Mouse (Mus musculus) T-helper 1 cell (primary cell): ENCODE results near the gene Yif1b.
"Not testable (repeated sequence)": the region's sequence is repeated elsewhere in the genome, so short reads cannot be mapped to it uniquely, and the experiment has no call there.

ENCODE experiments used
- in situ Hi-C: fragments of 300-600 bp; cut with MboI, MseI; formaldehyde crosslinking; loops from one replicate; pipeline ENCODE4 v1.15.1; 2025; ENCODE audit warnings: high pct_unique_total_duplicates

Gene Yif1b

DNA sequence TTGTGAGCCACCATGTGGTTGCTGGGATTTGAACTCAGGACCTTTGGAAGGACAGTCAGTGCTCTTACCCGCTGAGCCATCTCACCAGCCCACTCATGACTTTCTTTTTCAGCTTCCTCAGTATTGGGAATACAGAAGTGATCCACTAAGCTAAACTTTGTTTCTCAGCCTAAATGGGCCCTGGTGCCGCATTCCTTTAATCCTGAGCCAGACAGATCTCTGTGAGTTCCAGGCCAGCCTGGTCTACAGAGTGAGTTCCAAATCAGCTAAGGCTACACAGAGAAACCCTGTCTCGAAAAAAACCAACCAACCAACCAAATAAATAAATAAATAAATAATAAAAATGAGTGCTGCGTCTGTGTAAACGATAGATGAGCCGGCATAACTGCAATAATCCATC is 533 bp upstream of the Yif1b start:
- in situ Hi-C loops: not testable (repeated sequence)

DNA sequence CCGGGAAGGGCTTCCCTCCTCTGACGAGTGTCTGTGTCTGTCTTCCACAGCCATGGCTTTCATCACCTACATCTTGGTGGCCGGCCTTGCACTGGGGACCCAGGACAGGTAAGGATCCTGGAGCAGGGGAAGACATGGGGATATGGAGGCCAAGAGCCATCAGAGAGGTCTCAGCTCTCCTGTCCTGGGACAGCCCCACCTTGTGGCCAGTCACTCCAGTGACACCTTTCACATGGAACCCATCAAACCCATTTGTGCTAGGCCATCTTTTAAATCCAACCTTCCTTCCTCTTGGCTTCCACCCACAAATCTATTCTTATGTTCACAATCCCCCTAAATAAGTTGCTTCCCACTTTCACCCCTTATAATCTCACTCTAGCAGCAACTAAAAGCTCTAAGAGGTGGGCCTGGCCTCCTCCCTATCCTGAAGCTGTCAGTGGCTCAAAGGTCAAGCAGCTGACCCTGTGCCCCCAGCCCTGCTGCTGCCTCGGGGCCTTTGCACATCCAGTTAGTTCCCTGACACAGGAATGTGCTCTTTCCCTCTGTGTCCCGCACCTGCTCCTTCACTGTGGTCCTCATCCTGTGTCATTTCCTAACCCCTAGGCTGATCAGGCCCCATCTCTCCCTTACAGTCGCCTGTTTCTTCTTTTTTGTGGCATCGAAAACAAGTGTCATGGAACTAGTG is 6.7 kb downstream of the Yif1b start:
- in situ Hi-C loops: no loop called here

GRCm38 (mm10) chr7:29246015-29246414 is 7.9 kb downstream of the Yif1b start:
- in situ Hi-C loops: no loop called here

- in situ Hi-C loops: no loop called here
Measured at GRCm38 (mm10) chr7:29246619-29247313, 8.6 kb downstream of the Yif1b start.

- in situ Hi-C loops: no loop called here
Measured at GRCm38 (mm10) chr7:29247314-29247700, 9.2 kb downstream of the Yif1b start.

- in situ Hi-C loops: no loop called here
Measured at GRCm38 (mm10) chr7:29247706-29248105, 9.6 kb downstream of the Yif1b start.

DNA sequence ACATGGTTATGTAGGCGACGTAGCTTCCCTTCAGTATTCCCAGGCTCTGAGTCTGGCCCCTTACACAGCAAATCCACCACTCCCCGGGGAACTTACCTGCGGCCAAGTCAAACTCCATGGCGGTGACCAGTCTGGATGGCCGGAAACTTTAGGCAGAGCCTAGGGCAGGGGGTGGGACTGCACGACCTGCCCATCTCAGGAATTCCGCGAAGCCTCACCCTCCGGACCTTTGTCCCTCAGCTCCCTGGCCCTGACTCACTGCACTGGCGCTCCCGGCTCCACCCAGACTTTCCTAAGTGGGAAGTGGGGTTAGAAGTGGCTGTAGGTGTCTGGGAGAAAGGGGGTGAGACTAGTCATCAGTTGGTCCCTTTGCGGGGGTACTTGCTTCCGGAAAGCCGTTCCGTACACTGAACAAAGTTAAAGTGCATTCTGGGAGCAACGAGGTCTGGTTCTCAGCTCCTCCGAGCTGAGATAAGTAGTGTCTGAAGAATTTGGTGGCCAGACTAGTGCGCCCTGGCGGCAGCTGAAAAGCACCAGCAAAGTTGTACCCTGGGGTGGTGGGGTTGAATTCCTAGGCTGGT is 10.2 kb downstream of the Yif1b start, which contains the start of gene 2200002D01Rik:
TSS of gene 2200002D01Rik (minus strand) at position 206 of the 581 bp plus-strand sequence.
- in situ Hi-C loops: no loop called here

- in situ Hi-C loops: no loop called here
Measured at GRCm38 (mm10) chr7:29251166-29251565, 13.0 kb downstream of the Yif1b start.

GRCm38 (mm10) chr7:29253842-29254241 is 15.7 kb downstream of the Yif1b start:
- in situ Hi-C loops: no loop called here

GRCm38 (mm10) chr7:29255875-29256274 is 17.7 kb downstream of the Yif1b start:
- in situ Hi-C loops: no loop called here

DNA sequence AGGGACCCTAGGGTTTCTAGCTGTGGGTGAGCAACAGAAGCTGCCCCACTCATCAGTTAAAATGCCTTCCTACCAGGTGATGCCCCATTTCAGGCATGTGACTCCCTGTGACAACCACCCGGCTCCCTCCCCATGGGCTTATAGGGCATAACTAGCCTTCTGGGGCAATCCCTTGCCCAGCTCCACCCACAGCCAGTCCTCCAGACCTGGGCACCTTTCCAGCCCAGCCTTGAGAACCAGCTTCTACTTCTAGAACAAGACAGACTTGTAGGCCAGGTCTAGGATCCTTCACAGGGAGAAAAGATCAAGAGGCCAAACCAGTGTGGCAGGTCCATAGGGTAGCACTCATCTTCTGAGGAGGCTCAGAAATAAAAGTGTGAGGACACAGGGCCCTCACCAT is 19.2 kb downstream of the Yif1b start:
- in situ Hi-C loops: no loop called here

DNA sequence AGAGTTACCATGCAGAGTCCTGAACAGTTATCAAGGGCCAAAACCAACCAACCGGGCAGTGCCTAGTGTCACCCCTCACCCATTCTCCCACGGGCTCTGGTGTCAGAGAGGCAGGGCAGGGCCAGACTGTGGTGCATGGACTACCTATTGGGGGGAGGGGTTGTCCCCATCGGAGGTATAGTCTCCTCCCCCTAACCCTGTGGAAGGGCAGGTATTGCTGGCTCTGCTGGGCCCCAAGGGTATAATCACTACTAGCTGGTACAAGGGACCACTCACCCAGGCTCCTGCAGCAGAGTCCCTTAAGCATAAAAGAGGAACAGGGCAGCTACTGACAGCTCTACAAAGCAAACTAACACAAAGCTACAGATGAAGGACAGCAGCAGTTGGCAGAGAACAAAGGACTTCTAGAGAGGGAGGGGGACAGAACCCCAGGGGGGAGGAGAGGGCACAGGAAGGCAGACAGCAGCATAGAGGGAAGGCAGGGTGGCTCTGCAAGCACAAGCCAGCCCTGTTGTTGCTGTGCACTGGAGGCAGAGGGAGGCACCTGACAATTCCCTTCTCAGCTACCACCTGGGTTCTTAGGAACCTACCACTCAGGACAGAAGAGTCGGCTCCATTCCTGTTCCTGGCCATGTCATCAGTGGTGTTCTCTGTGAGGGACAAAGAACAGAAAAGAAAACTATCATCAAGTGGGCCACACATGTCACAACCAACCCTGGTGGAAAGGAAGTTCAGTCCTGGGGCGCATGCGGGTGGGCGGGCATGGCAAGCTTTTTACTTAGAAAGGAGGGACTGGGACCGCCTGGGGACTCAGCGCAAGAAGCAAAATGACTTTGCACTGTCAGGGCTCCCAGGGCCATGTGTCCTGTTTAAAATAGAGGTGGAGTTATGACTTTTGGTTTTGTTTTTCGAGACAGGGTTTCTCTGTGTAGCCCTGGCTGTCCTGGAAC is 21.9 kb downstream of the Yif1b start:
- in situ Hi-C loops: no loop called here

GRCm38 (mm10) chr7:29262151-29262550 is 24.0 kb downstream of the Yif1b start:
- in situ Hi-C loops: no loop called here

- in situ Hi-C loops: no loop called here
Measured at GRCm38 (mm10) chr7:29263831-29264230, 25.7 kb downstream of the Yif1b start.

DNA sequence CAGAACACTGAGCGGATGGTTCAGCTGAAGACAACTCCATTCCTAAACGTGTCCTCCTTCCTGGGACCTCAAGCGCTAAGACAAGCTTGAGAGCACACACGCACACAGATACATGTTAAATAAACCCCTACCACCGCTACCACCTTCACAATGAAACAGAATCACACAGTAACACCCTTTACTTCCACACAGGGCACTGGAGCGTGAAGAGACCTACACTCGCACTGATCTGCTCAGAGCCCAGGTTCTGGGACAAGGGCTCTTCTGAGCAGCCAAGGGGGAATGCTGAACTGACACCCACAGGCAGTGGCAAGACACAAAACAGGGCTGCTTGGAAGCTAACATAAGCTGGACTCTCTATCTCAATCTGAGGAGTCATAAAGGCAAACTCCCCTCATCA is 27.5 kb downstream of the Yif1b start:
- in situ Hi-C loops: no loop called here

DNA sequence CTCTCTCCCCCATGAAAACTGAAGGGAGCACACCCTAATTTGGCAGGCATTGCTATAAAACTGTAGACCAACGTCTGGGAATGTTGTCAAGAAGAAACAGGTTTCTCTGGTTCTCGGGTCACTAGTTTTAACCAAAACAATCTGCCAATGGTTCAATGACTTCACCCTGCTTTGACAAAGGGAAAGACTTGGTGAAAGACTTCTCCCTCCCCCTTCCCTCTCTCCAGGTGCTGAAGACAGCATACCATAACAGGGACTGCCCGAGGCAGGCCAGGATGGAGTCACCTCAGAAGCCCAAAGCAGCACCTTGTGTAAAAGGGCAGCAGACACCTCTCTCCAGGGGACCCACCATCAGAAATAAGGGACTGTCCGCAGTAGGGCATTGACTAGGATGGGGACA is 28.8 kb downstream of the Yif1b start:
- in situ Hi-C loops: no loop called here

DNA sequence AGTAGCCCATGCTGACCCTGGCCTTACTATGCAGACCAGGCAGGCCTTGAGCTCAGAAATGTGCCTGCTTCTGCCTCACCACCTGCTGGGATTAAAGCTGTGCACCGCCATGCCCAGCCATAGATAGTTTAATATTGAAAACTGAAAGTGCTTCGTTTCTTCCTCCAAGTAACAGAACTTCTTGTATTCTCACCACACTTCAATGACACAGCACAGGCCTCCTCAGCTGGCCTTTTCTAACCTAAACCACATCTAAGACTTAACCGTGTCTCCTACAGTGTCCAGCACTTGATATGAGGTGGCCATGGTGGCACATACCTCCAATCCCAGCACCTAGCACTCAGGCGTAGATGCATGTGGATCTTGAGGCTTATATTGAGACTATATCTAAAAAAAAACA is 32.3 kb downstream of the Yif1b start:
- in situ Hi-C loops: no loop called here

GRCm38 (mm10) chr7:29271687-29272465 is 33.7 kb downstream of the Yif1b start:
- in situ Hi-C loops: no loop called here

GRCm38 (mm10) chr7:29276715-29277114 is 38.6 kb downstream of the Yif1b start:
- in situ Hi-C loops: no loop called here

DNA sequence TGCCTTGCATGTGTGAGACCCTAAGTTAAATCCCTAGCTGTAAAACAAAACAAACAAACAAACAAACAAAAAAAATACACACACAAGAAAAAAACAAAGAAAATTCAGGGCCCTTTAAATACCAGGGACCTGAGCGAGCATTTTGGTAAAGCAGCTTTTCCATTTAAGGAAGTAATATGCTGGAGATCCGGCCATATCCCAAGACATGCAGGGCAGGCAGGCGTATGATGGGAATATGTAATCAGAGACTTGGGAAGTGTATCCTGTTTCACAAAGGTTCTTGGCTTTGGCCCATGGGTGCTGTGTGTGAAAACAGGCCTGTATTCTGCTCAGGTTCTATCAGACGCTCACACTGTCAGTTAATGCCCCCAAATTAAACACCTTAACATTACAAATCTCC is 39.4 kb downstream of the Yif1b start:
- in situ Hi-C loops: no loop called here

DNA sequence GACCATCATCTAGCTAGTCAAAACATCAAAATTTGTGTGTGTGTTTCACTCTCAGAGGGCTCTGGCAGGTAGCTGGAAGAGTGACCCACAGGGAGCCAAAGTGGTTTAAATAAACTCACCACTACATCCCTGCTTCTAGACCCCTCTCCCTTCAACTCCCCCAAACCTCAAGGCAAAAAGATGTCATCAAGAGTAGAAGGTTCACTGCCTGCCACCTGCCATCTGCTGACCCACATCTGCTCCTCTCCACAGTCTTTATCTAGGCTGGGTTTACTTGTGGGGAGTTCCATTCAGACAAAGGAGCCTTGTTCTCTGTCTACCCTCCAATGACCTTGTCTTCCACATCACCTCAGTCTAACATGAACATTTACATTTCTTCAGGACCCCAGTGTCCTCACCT is 41.1 kb downstream of the Yif1b start:
- in situ Hi-C loops: no loop called here
